Mouse (Mus musculus) layer of hippocampus, postnatal 10 days (tissue): ENCODE data around the gene Cers2. TPM values are rescaled to one million over a fixed set of nuclear protein-coding genes. Genes with fewer than 3 reads are reported as not detected.
"Not testable (repeated sequence)": the region's sequence is repeated elsewhere in the genome, so short reads cannot be mapped to it uniquely, and the experiment has no call there.

Experiments used
- DNase-seq, 2 experiments: peaks; one replicate each; pipeline ENCODE4 v3.0.0; 2021; ENCODE audit warnings: low spot score in 2 of 2
- total RNA-seq, 2 experiments: library from RNA; stranded (reverse); gene quantifications; 2 replicates each; pipeline ENCODE4 v1.2.3; 2021

The Cers2 gene
- total RNA-seq, 2 experiments from 2014 or later = 45.4 to 46.6 TPM

DNA sequence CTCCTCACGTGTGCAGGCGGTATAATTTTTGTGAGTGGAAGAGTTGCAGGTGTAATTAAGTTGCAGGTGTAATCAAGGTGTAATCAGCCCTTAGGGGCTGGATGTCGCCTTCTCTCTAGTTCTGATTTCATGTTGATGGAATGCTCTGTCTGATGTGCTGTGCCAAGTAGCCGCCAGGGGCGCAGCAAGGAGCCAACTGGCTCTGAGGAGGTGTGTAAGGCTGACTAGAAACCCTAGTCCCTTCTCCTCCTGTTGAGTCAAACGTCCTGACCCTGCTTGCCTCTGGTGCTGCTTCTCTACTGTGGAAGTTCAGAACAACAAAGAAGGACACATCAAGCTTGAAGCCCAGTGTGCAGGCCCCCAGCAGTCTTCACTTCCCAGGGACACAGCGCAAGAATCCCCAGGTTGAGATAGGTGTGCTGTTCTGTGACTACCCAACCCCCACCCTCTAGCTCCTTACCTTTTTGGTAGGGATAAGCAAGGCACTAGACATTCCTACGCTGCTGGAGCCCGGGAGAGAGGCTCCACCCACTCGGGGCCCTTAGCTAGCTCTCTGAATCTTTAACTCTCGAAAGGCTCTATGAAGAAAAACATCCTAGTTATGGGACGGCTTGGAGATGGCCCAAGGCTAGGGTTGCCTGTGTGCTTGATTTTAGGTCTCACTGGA is 3.0 kb downstream of the Cers2 start:
- peak; percentile 43 to 63 for DNase-seq

- no peak for DNase-seq
These were observed 4.0 kb downstream of the Cers2 start for GRCm38 (mm10) chr3:95318548-95318947.

GRCm38 (mm10) chr3:95319110-95319509 is 4.5 kb downstream of the Cers2 start:
- no peak for DNase-seq

GRCm38 (mm10) chr3:95319701-95320625 is 5.4 kb downstream of the Cers2 start:
- DNase-seq = no peak

- no peak for DNase-seq
These were observed 8.8 kb downstream of the Cers2 start for GRCm38 (mm10) chr3:95323429-95323828.

GRCm38 (mm10) chr3:95324454-95325144 is 10.0 kb downstream of the Cers2 start:
- no peak for DNase-seq

DNA sequence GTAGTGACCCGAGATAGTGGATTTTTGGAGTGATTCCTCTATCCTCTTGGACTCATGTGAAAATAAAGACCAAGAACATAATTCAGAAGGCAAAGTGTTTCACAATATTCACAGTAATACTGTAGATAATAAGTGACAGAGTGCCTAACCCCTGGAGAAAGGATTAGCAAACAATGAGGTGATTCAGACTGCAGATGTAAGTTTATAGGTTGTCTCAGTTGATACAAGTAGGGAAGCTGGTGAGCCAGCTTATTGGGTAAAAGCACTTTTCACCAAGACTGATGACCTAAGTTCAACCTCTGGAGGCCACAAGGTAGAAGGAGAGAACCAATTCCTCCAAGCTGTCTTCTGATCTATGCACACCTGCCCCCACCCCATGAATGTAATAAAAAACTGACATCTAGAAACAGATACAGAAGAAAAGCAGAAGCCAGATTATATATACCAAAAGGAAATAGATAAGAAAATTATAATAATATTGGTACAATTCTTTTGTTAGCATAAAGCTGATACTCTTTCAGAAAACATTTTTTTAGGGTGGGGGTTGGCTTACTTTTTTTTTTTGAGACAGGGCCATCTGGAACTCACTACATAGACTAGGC is 14.3 kb downstream of the Cers2 start:
- DNase-seq = no peak

DNA sequence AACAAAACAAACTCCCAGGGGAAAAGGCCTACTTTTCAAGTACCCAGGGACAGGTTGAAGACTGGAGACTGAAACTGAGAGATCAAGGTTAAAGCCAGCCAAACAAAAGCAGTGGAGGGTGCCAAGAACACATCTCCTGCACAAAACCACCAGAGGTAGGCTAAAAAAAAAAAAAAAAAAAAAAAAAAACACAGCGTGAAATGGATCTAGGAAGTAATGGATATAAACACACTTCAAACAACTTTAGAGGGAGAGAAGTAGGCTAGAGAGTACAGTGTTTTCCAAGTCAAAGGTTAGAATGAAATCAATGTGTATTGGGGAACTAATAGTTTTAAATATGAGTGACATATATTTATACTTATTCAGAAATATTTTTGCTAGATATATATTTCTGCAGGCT is 16.9 kb downstream of the Cers2 start:
- DNase-seq = no peak

- no peak for DNase-seq
These were observed 22.8 kb downstream of the Cers2 start for GRCm38 (mm10) chr3:95337345-95337744.

DNA sequence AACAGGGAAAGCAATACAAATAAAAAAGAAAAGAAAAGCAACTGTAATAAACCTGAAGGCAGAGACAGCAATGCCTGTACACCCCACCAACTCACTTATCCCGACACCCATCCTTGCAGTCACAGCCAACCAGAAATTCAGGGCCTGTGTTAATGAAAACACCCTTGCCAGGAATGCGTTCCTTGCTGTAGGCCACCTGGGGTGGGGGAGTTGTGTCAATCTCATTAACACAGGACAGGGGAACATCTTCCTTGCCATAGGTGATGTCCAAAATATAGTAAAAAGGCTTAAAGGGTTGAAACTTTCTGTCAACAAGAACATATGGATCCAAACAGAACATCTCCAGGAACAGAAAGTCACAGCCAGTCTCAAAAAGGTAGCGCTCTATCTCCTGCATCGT is 23.7 kb downstream of the Cers2 start:
- DNase-seq = no peak

GRCm38 (mm10) chr3:95343356-95344000 is 28.9 kb downstream of the Cers2 start:
- not testable (repeated sequence) for DNase-seq

DNA sequence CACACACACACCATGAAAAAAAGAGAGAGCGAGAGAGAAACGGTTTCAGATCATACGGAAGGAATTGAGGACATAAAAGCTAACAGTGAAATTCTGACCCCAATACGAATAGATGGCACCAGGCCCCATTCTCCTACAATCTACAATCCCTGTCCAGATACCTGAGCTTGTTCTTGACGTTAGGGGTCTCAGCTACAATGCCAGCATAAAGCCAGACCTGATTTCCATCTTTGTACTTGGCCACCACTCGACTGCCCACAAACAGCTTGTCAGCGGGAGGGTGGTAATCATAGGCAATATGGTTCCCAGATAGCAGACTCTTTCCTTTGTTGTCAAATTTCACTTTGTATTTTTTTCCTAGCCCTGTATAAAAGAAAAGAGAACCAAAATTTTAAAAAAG is 31.9 kb downstream of the Cers2 start:
- no peak for DNase-seq

GRCm38 (mm10) chr3:95348343-95348742 is 33.8 kb downstream of the Cers2 start:
- not testable (repeated sequence) for DNase-seq

- no peak for DNase-seq
These were observed 34.9 kb downstream of the Cers2 start for GRCm38 (mm10) chr3:95349491-95349890.

GRCm38 (mm10) chr3:95355911-95356544 is 41.4 kb downstream of the Cers2 start:
- DNase-seq = not testable (repeated sequence)

DNA sequence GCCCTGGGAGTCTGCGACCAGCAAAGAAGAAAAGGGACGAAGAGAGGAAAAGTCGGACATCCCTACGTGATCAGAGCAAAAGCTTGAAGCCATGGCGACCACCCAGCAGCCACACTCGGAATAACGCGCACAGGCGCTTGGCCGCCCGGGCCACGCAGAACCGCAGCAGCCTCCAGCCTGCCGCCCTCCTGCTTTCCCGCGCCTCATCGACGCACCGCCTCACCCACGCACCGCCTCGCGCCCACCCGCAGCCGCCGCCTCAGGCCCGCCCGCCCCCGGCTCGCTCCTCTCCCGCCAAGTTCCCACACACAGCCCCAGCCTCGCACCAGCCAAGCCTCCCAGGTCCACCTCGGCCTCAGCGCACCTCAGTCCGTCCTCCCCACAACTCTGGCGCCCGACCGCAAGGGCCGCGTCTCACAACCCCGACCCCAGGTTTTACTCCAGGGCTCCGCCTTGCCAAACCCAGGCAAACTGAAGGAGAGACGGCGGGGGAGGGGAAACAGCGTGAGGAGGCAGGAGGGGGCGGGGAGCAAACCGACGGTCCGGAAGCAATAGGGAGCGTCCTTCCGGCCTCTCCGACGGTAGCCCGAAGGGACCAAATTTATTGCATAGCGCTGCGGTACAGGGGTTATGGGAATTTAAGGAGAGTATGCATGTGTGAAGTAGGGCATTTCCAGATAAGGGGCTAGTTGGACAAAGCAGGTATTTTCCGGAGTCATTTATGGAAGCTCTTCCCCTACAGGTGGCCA is 42.3 kb downstream of the Cers2 start, which contains the start of gene Setdb1:
Gene Setdb1 (minus strand): TSS at position 502 of the 749 bp plus-strand sequence.
- DNase-seq = peak; percentile 95 to 97

GRCm38 (mm10) chr3:95357746-95358145 is 43.2 kb downstream of the Cers2 start:
- DNase-seq = no peak

DNA sequence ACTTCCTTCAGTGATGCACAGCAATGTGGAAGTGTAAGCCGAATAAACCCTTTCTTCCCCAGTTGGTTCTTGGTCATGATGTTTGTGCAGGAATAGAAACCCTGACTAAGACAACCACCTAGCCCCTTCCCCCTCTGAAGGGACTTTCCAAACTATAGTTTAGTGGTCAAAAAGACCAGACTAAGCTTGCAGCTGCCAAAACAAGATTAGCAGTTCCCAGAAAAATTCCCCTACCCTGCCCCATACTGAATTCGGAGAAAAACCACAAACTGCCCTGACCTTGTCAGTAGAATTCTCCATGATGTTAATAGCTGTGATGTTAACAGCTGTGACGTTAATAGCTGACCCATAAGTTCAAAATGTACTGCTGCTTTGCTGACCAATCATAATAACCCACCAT is 45.7 kb downstream of the Cers2 start:
- not testable (repeated sequence) for DNase-seq

DNA sequence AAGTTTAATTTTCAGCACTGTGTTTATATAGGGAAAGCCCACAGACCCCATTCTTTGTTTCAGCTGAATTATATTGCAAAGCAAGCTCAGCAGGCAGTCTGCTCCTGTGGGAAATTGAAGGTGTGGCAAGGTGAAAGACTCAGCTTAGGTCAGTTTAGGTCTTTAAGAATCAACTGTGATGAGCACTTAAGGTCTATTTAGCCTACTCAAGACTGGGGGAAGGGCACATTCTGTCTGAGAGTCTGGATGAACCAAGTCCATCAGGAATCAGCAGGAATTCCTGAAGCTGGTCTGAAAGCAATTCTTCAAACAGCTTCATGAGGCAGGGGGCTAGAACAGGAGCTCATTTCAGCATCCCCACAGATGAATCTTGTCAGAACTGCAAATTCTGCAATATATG is 55.5 kb downstream of the Cers2 start:
- DNase-seq = no peak
